Mouse (Mus musculus) adrenal gland, adult (tissue): Measurements from ENCODE around the gene Crygs.
A peak's percentile ranks its signal among the peaks of the same experiment; 100 is the strongest.
"Not testable (repeated sequence)": the region's sequence is repeated elsewhere in the genome, so short reads cannot be mapped to it uniquely, and the experiment has no call there.

Experiments used
- DNase-seq, 2 experiments: peaks; one replicate each; pipeline ENCODE4 v3.0.0; 2022 to 2023; ENCODE audit warnings: low spot score in 1 of 2; ENCODE audit not compliant: inconsistent age in 2 of 2

The Crygs gene

DNA sequence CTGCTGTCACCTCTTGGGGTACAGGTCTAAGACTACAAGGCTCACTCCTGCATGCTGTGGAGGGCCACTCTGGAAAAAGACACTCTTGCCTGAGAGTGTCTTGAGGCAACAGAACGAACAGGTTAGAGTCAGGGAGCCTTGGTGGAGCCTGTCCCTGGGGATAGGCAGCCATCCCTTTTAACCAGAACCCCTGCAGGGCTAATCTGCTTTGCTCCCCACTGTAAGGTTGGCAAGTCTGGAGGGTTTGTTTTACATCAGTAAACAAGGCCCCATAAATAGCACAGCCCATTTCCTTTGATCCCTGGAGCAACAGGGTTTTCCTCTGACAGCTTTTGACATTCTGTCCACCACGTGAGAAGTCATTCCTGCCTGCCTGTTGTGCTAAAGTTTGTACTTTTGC is 20.1 kb downstream of the Crygs start:
- DNase-seq = peak in 1 of 2 experiments; percentile 37

DNA sequence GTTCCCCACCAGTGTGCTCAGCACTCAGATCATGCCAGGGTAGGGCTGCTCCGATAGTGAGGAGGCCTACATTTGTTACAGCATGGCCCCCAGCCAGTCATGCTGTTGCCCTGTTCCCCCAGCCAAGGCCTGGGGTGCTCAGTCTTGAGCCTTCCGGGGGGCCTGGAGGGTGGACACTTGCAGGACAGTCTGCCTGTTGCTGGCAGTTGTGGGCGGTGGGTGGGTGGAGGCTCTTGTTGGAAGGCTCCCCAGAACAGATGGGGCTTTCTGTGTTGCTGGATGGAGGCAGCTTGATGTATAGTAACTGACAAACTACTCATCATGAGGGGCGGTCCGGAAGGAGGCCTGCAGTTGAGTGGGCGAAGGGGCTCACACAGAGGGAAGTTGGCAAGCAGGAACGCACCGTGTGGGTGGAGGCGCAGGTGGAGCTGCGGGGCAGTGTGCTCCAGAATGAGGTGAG is 21.4 kb downstream of the Crygs start:
- DNase-seq = no peak

- DNase-seq = no peak
Observed at GRCm38 (mm10) chr16:22782686-22783085, 28.7 kb downstream of the Crygs start.

DNA sequence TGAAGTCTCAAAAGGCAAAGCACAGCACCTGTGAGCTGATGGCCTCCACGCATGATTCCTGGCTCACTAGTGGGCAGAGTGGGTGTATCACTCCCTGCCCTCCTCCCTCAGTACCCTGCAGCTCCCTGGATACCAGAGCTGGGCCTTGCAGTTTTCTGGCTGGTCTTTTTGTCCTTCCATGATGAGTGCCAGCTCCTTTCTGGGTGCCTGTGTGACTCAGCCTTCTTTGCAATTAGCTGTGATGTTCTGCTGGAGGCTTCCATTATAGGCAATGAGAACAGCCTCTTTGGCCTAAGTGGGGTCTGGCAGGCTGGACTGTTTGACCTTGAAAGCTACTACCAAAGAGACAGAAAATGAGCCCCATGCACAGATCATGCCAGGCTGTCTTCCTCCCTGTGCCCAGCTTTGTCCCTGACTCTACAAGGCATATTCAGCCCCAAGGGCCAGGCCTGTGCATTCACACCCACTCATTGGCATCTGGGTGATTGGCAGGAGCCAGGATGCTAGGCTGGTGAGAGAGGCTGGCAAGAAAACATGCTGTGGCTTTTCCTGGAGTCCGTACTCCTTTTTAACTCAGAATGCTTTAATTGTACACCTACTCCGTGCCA is 32.0 kb downstream of the Crygs start:
- DNase-seq = no peak

GRCm38 (mm10) chr16:22778296-22778695 is 33.1 kb downstream of the Crygs start:
- not testable (repeated sequence) for DNase-seq

DNA sequence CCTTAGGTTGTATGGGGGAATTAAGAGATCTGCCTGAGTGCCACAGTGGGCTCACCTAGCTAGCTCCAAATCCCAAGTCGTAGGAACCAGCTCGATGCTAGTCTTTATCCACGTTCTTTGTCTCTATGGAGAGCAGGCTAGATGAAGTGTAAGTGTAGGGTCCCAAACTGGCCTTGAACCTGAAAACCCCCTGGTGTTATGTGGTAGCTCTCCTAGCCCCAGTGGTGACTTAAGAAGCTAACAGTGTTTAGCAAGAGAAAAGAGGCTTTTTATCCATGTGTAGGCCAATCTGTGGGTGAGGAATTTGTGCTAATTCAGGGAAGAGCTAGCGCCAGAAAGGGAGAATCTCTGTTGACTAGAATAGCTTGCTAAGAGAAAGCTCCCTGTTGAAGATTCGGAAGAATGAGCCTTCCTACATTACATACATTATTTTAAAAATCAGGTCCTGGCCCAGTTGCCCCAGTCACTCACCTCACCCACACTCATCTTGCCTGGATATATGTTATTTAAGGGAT is 35.8 kb downstream of the Crygs start:
- no peak for DNase-seq

DNA sequence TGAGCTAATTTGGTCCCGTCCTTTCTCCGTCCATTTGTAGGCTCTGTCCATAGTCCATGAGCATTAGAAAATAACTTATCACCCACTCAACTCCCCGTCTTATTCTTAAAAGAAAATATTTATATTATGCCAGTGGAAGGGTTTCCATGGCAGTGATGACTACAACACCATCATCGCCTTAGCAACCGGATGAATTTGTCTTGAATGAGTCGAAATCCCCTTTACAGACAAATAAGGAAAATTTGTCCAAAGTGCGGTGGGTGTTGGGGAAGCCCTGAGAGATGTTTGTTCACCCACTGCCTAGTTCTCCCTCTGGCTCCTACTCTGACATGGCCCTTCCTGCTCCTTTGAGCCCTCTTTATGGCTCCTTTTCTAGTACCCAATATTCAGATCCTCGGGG is 42.7 kb downstream of the Crygs start:
- no peak for DNase-seq

GRCm38 (mm10) chr16:22767405-22767804 is 44.0 kb downstream of the Crygs start:
- peak in 1 of 2 experiments; percentile 22 for DNase-seq

DNA sequence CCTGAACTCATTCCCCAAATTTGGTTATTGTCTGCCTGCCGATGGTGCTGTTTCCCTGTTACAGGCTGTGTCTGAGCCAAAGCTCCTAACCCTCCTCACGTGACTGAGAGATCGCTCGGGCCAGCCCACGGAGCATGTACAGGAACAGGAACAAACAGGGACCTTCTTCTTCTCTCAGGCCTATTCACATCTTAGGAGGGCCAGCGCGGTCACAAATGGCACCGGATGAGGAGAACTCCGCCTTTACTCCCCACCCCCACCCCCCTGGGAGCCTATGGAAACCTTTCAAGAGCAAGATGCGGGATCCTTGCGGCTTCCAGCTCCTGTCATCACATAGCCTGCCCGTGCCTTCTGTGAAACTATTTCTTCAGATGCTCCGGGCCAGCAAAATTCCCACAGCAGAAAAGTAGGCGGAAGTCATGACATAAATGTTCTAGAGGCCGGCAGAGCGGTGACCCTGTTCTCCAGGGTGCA is 44.6 kb downstream of the Crygs start:
- DNase-seq = peak in 1 of 2 experiments; percentile 33

DNA sequence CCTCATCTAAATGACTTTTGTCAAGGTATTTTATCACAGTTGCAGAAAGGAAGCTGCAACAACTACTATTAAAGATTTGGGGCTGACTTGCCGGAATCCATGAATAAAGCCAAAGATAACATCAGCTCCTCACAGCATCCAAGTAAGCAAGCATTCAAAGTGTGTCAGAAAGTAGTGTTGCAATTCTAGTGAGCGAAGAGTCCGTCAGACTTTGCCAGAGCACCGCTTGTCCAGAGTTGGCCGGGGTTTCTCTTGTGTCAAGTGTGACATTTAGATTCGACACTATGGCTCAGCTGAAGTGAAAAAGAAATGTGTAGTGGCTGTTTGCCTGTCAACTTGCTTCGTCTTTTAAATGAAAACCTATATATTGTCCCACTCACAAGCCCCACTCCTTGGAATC is 45.8 kb downstream of the Crygs start:
- DNase-seq = no peak
